Comparison of ENCODE assay signal across 16 mouse cellular contexts in the genomic region with DNA sequence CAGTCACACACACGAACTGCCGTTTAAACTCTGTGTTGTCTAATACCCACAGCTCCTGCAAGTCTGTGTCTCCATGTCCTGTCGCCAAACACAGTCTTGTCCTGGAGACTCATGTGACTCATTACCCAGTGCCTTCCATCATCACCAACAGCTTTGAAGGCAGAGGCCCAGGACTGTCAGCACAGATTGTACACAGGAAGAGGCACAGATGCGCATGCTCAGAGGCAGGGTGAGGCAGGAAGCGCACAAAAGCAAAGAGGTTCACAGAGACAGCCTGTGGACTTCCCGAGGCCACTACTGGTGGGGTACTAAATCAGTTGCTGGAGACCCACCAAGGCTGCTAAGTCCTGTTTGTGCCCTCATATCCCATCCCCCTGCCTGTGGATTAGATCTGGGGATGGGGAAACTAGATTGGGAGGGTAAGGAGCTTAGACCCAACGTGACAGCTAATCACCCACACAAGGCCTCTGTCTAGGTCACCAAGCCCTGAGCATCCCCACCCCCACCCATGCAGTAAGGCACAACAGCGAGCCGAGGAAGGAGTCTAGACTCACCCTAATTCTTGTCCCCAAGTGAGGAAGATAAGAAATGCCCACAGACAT. TPM values are rescaled to one million over a fixed set of nuclear protein-coding genes. Genes with fewer than 3 reads are reported as not detected.
DNase-seq lines count a peak whose midpoint lies in the region; ATAC-seq and TF ChIP-seq lines count a peak whose summit lies in the region.
"Had no signal": no experiment of that assay in that cellular context is flagged by ENCODE, and none has a peak within 500 bp of the region (broad histone marks: within the 10 kb centered on the region; RNA-seq: fewer than 3 reads in every experiment).

No protein-coding gene starts in this region.

- no peaks in the 10 kb centered on the region for H3K27me3 ChIP-seq in stomach, postnatal 0 days (ENCODE audit: control insufficient read depth, insufficient read depth, low read length)
- H3K27me3 ChIP-seq in neural tube, embryonic 15.5 days (replicated peaks), result no peaks in the 10 kb centered on the region
- H3K27me3 ChIP-seq: forebrain, embryonic 13.5 days; stomach, embryonic 15.5 days had no signal

- peak; percentile 24 to 33 for DNase-seq in heart, adult 18-20 months
- DNase-seq in heart, adult 9 months (ENCODE audit: low spot score in 2 of 2), result no peak
- DNase-seq in MN1 (ENCODE audit: low spot score), result peak; percentile 55
- no peak for DNase-seq in lung, adult 2 months
- no peak for DNase-seq in stomach, postnatal 0 days (ENCODE audit: low spot score)
- no peak for DNase-seq in testis, postnatal 10 days (ENCODE audit: low spot score)
- no peak for DNase-seq in cerebellum, adult 18-20 months
- DNase-seq: embryo, embryonic 11 days; kidney, adult 2 months; right cerebral cortex, postnatal 14 days had no signal

- no peak overlapping the region for H3K4me2 ChIP-seq in stomach, postnatal 0 days (replicated peaks; ENCODE audit: low read depth)
- H3K4me2 ChIP-seq in neural tube, embryonic 15.5 days, result no peak overlapping the region
- H3K4me2 ChIP-seq: forebrain, embryonic 13.5 days; stomach, embryonic 15.5 days had no signal

- no peak for TF ChIP-seq CTCF in lung, adult 2 months (IDR thresholded peaks at IDR 0.05; ENCODE audit: insufficient read depth, low read length)
- TF ChIP-seq CTCF in stomach, postnatal 0 days (IDR thresholded peaks at IDR 0.05; ENCODE audit: low read depth), result no peak

- TF ChIP-seq POLR2A in lung, adult 2 months (IDR thresholded peaks at IDR 0.05; ENCODE audit: borderline replicate concordance, extremely low read depth, low read depth, low read length), result peak; percentile 36; the same call in 1 of the 2 replicates

- ATAC-seq in stomach, postnatal 0 days (ENCODE audit: low FRiP score, low TSS enrichment), result 0 out of 2 replicates have a peak, but pooled peaks have one; percentile 21
- ATAC-seq in neural tube, embryonic 15.5 days (ENCODE audit: low FRiP score), result no peak
- ATAC-seq: forebrain, embryonic 13.5 days had no signal

- H3K4me1 ChIP-seq in lung, adult 2 months (ENCODE audit: control insufficient read depth, insufficient read depth, low read length), result no peaks in the 10 kb centered on the region
- no peaks in the 10 kb centered on the region for H3K4me1 ChIP-seq in stomach, postnatal 0 days (replicated peaks; ENCODE audit: control insufficient read depth, insufficient read depth)
- no peaks in the 10 kb centered on the region for H3K4me1 ChIP-seq in neural tube, embryonic 15.5 days
- H3K4me1 ChIP-seq: forebrain, embryonic 13.5 days; stomach, embryonic 15.5 days had no signal

- H3K9me3 ChIP-seq in stomach, postnatal 0 days (ENCODE audit: control insufficient read depth, low read length), result no peaks in the 10 kb centered on the region
- H3K9me3 ChIP-seq in neural tube, embryonic 15.5 days (replicated peaks), result no peaks in the 10 kb centered on the region
- H3K9me3 ChIP-seq: forebrain, embryonic 13.5 days; stomach, embryonic 15.5 days had no signal

- H3K9ac ChIP-seq in stomach, postnatal 0 days (ENCODE audit: low read length), result no peak overlapping the region
- no peak overlapping the region for H3K9ac ChIP-seq in neural tube, embryonic 15.5 days (replicated peaks)
- H3K9ac ChIP-seq: forebrain, embryonic 13.5 days; liver, embryonic 14.5 days; stomach, embryonic 15.5 days had no signal

- no peak for TF ChIP-seq EP300 in stomach, postnatal 0 days (optimal IDR thresholded peaks at IDR 0.05)

- no peak overlapping the region for H3K27ac ChIP-seq in stomach, postnatal 0 days (replicated peaks)
- no peak overlapping the region for H3K27ac ChIP-seq in neural tube, embryonic 15.5 days (replicated peaks)
- H3K27ac ChIP-seq: forebrain, embryonic 13.5 days; heart, adult 2 months; liver, embryonic 14.5 days; stomach, embryonic 15.5 days had no signal

- H3K36me3 ChIP-seq in stomach, postnatal 0 days (ENCODE audit: control insufficient read depth, insufficient read depth, low read length), result no peaks in the 10 kb centered on the region
- H3K36me3 ChIP-seq in neural tube, embryonic 15.5 days, result no peaks in the 10 kb centered on the region
- H3K36me3 ChIP-seq: stomach, embryonic 15.5 days had no signal

- no peak overlapping the region for H3K4me3 ChIP-seq in lung, adult 2 months (replicated peaks; ENCODE audit: extremely low read depth, low read depth, low read length)
- H3K4me3 ChIP-seq in stomach, postnatal 0 days (ENCODE audit: low read depth, low read length), result no peak overlapping the region
- no peak overlapping the region for H3K4me3 ChIP-seq in neural tube, embryonic 15.5 days (replicated peaks)
- H3K4me3 ChIP-seq: forebrain, embryonic 13.5 days; heart, adult 2 months; stomach, embryonic 15.5 days had no signal

- whole genome bisulfite sequencing in lung, adult 2 months, result 38% methylated on average over 9 of the region's 9 CpGs
- WGBS in stomach, postnatal 0 days, result 53% methylated on average over 9 of the region's 9 CpGs
- 67% methylated on average over 9 of the region's 9 CpGs for WGBS in neural tube, embryonic 15.5 days

RNA-seq across cellular contexts. Expression of a gene that starts 20.6 kb away (rescaled TPM):
- total RNA-seq in heart, adult 18-20 months (2021), result 1 to 10 TPM; 1.7 to 2.1 TPM
- polyA plus RNA-seq in lung, adult 2 months (2012; rRNA removed), result 77.6 and 84.6 TPM in 2 replicates
- polyA plus RNA-seq in stomach, postnatal 0 days (2015; fragmentation: Nextera tagmentation; extraction: Ambion mirVana), result 20.6 and 25.2 TPM in 2 replicates
- polyA plus RNA-seq in neural tube, embryonic 15.5 days (2015; fragmentation: Nextera tagmentation; extraction: Ambion mirVana), result 51.5 and 52.5 TPM in 2 replicates

RNA-seq across cellular contexts. Expression of a gene that starts 48.2 kb away (rescaled TPM):
- not detected for total RNA-seq in heart, adult 18-20 months (2021)
- polyA plus RNA-seq in lung, adult 2 months (2012; rRNA removed), result not detected in 2 replicates
- 0.12 and 0.16 TPM in 2 replicates for polyA plus RNA-seq in stomach, postnatal 0 days (2015; fragmentation: Nextera tagmentation; extraction: Ambion mirVana)
- polyA plus RNA-seq in neural tube, embryonic 15.5 days (2015; fragmentation: Nextera tagmentation; extraction: Ambion mirVana), result not detected in 2 replicates
- total RNA-seq: heart, adult 2 months; monocyte, adult 5-6 weeks had no signal
- polyA plus RNA-seq: forebrain, embryonic 13.5 days; heart, adult 2 months; kidney, adult 2 months; liver, embryonic 14.5 days had no signal

RNA-seq across cellular contexts. Expression of a gene that starts 58.7 kb away (rescaled TPM):
- total RNA-seq in heart, adult 18-20 months (2021), result under 1 TPM; 0.30 to 0.64 TPM
- 15.4 and 15.8 TPM in 2 replicates for polyA plus RNA-seq in lung, adult 2 months (2012; rRNA removed)
- 0.33 and 0.41 TPM in 2 replicates for polyA plus RNA-seq in stomach, postnatal 0 days (2015; fragmentation: Nextera tagmentation; extraction: Ambion mirVana)
- 1.4 and 1.6 TPM in 2 replicates for polyA plus RNA-seq in neural tube, embryonic 15.5 days (2015; fragmentation: Nextera tagmentation; extraction: Ambion mirVana)
- total RNA-seq: monocyte, adult 5-6 weeks had no signal

Comparison
In these comparisons a context has a peak if more than half of its experiments do, and no peak if none do; other contexts are left out.
1. DNase-seq: peak in heart, adult 18-20 months (2 of 2) and MN1 (single experiment); none in heart, adult 9 months (0 of 2), lung, adult 2 months (single experiment), stomach, postnatal 0 days (single experiment), testis, postnatal 10 days (single experiment) and cerebellum, adult 18-20 months (0 of 2).